Mouse (Mus musculus): Measurements from ENCODE around the gene Otud7a. TPM values are rescaled to one million over a fixed set of nuclear protein-coding genes. Genes with fewer than 3 reads are reported as not detected.

The Otud7a gene
- polyA plus RNA-seq, 1 experiment: not detected

GRCm38 (mm10) chr7:63516141-63516895 is 71.8 kb downstream of the Otud7a start:
- no peak overlapping the region for H3K27ac ChIP-seq (replicated peaks; ENCODE audit: low read depth, low read length)
- H3K4me3 ChIP-seq (ENCODE audit: insufficient read depth, low read depth, low read length): no peak overlapping the region
- no peaks in the 10 kb centered on the region for H3K4me1 ChIP-seq (ENCODE audit: control insufficient read depth, insufficient read depth, insufficient read length, low read length)

DNA sequence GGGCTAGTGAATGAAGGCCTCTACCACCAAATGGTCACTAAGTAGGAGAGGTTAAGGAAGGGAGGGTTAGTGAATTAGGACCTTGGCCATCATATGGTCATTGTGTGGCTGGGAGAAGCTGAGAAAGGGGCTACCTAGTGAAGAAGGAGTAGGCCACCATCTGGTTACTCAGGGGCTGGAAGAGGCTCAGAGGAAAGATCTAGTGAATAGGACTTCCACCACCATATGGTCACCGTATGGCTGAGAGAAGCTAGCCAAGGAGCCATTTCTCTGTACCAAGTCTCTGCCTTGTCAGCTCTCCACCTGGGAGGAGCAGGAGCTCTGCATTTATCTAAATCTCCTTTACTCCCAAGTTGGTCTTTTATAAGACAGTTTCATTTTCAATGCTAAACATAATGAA is 75.7 kb downstream of the Otud7a start:
- no peaks in the 10 kb centered on the region for H3K4me1 ChIP-seq (ENCODE audit: control insufficient read depth, insufficient read depth, insufficient read length, low read length)
- H3K4me3 ChIP-seq (ENCODE audit: insufficient read depth, low read depth, low read length): no peak overlapping the region
- no peak overlapping the region for H3K27ac ChIP-seq (replicated peaks; ENCODE audit: low read depth, low read length)

DNA sequence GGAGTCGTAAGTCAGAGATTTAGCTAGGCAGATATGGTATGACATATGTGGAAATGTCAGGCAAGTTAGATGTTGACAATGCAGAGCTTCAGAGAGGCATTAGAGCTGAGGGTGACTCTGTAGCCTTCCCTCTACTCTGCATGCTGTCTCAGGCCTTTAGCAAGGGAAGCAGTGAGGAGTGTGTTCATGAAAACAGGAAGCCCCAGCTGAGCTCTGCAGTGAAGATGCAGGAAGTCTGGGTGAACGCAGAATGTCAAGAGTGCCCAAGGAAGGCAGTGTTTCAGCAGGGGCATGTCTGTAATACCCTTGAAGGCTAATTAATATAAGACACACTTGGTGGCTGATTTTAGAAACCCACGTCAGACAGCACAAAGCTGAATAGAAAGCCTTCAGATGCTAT is 77.9 kb downstream of the Otud7a start:
- H3K4me1 ChIP-seq (ENCODE audit: control insufficient read depth, insufficient read depth, insufficient read length, low read length): no peaks in the 10 kb centered on the region
- H3K27ac ChIP-seq (replicated peaks; ENCODE audit: low read depth, low read length): no peak overlapping the region
- H3K4me3 ChIP-seq (ENCODE audit: insufficient read depth, low read depth, low read length): no peak overlapping the region

DNA sequence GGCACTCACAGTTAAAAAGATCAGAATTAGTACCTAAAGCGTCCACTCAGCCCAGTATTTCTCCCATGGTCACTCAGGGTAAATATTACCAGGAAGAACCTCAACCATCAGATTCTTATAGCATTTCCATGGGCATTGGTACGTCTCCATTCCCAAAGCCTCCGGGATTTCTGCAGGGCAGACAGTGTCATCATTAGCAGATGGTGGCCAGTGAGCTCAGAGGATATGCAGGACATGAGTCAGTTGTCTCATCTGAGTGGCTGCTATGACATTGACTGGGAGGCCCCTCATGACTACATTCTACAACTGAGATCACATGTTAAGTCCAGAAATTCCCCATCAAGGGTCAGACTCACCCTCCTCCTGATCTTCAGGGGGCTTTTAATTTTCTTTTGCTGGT is 78.5 kb downstream of the Otud7a start:
- no peaks in the 10 kb centered on the region for H3K4me1 ChIP-seq (ENCODE audit: control insufficient read depth, insufficient read depth, insufficient read length, low read length)
- no peak overlapping the region for H3K4me3 ChIP-seq (ENCODE audit: insufficient read depth, low read depth, low read length)
- H3K27ac ChIP-seq (replicated peaks; ENCODE audit: low read depth, low read length): no peak overlapping the region

- H3K27ac ChIP-seq (replicated peaks; ENCODE audit: low read depth, low read length): no peak overlapping the region
- H3K4me1 ChIP-seq (ENCODE audit: control insufficient read depth, insufficient read depth, insufficient read length, low read length): no peaks in the 10 kb centered on the region
- H3K4me3 ChIP-seq (ENCODE audit: insufficient read depth, low read depth, low read length): no peak overlapping the region
These were observed 95.7 kb downstream of the Otud7a start for GRCm38 (mm10) chr7:63540293-63540692.

- H3K4me3 ChIP-seq (ENCODE audit: insufficient read depth, low read depth, low read length): no peak overlapping the region
- no peak overlapping the region for H3K27ac ChIP-seq (replicated peaks; ENCODE audit: low read depth, low read length)
- H3K4me1 ChIP-seq (ENCODE audit: control insufficient read depth, insufficient read depth, insufficient read length, low read length): no peaks in the 10 kb centered on the region
These were observed 109.9 kb downstream of the Otud7a start for GRCm38 (mm10) chr7:63554457-63554856.

- Histone ChIP-seq H3K4me3 (ENCODE audit: insufficient read depth, low read depth, low read length) (no peak overlapping the region), H3K27ac (replicated peaks; ENCODE audit: low read depth, low read length) (no peak overlapping the region), H3K4me1 (ENCODE audit: control insufficient read depth, insufficient read depth, insufficient read length, low read length) (no peaks in the 10 kb centered on the region)
These were observed 111.8 kb downstream of the Otud7a start for GRCm38 (mm10) chr7:63556324-63556723.

DNA sequence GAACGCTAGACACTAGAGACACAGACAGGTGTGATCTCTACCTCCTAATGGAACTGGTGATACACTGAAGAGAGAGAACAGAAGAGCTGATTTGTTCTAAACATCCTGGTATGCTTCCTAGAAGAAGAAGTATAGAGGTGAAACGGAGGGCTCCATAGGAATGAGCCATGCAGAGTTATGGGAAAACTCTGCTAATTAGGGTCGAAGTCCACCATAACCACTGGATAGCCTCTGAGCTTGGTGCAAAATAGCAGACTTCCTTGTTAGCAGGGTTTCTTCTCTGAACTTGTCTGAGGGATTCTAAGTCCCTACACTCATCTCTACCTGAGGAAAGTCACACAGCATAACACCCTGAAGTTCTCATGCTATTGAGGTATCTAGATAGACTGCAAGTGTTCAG is 114.4 kb downstream of the Otud7a start:
- H3K4me1 ChIP-seq (ENCODE audit: control insufficient read depth, insufficient read depth, insufficient read length, low read length): no peaks in the 10 kb centered on the region
- H3K4me3 ChIP-seq (ENCODE audit: insufficient read depth, low read depth, low read length): no peak overlapping the region
- no peak overlapping the region for H3K27ac ChIP-seq (replicated peaks; ENCODE audit: low read depth, low read length)

DNA sequence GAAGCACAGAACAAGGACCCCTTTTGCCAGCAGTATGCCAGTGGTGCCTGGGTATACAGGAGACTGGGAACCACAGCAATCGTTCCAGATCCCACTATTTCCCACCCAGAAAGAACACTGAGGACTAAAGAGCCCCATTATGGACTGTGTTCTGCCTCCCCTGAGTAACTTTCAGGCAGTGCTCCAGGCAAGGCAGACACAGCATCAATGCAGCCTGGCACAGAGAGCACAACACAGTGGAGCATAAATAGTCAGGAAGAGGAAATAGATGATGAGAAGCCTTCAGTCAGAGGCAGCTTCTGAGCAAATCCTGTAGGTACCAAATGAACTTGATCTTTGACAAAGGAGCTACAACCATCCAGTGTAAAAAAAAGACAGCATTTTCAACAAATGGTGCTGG is 115.1 kb downstream of the Otud7a start:
- Histone ChIP-seq H3K27ac (replicated peaks; ENCODE audit: low read depth, low read length) (no peak overlapping the region), H3K4me3 (ENCODE audit: insufficient read depth, low read depth, low read length) (no peak overlapping the region), H3K4me1 (ENCODE audit: control insufficient read depth, insufficient read depth, insufficient read length, low read length) (no peaks in the 10 kb centered on the region)

DNA sequence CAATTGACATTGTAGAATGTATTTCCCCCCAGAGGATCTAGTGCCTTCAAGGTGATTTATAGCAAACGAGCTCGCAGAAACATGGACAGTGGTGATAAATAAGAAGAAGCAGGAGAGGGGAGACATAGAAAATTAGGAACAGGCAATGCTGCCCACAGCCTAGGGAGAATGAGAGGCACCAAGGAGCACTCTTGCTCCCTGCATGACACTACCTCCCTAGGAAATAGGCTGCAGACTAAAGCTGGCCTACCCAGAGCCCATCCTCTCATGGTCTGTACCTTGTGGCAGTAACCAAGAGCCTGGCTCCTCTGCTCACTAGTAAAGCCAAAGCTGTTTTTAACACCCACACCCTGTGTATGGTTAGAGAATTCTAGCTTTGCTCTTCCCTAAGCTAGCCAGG is 138.8 kb downstream of the Otud7a start:
- no peaks in the 10 kb centered on the region for H3K4me1 ChIP-seq (ENCODE audit: control insufficient read depth, insufficient read depth, insufficient read length, low read length)
- H3K4me3 ChIP-seq (ENCODE audit: insufficient read depth, low read depth, low read length): no peak overlapping the region

DNA sequence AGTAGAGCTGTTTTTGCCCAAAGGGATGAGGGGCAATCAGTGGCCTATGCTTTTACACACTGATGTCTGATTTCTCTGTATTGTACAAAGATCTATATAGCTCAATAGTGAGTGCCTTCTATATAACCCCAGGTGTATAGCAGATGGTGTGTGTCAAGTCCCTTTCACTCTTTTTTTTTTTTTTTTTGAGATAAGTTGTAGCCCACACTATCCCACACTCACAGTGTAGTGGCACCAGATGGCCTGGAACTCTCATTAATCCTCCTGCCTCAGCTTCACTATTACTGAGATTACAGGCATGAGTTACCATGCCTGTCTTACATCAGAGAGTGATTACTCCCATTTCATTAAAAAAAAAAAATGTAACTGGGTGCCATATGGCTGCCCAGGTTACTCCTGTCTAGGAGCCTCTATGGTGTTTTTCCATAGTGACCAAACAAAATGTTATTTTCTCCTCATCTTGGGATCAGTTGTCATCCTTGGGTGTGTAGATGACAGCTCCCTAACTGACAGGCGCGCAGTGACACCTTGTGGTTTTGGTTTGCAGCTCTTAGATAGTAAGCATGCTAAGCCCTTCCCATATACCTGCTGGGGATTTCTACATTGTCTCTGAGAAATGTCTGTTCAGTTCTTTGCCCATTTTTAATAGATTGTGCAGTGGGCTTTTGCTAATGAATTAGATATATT is 141.8 kb downstream of the Otud7a start:
- H3K4me1 ChIP-seq (ENCODE audit: control insufficient read depth, insufficient read depth, insufficient read length, low read length): no peaks in the 10 kb centered on the region
- no peak overlapping the region for H3K4me3 ChIP-seq (ENCODE audit: insufficient read depth, low read depth, low read length)
- no peak overlapping the region for H3K27ac ChIP-seq (replicated peaks; ENCODE audit: low read depth, low read length)

More for the DNA sequence above, 138.8 kb downstream of the Otud7a start:
- H3K27ac ChIP-seq (replicated peaks; ENCODE audit: low read depth, low read length): no peak overlapping the region

DNA sequence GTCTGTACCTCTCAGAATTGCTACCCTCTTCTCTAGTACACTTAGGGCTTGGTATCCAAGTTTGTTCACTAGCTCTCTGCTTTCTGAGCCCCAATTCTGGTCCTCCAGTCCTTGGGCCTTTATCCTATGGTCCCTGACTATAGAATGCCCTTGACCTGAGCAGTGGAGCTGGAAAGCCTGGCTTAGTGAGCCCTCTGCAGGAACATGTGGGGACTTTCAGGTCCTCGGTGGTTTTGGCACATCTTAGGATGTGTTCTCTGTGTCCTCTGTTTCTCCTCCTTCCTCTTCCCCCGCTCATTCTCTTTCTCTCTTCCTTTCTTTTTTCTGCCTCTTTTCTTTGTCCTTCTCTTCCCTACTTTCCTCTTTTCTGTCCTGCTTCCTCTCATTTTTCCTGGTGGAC is 145.8 kb downstream of the Otud7a start:
- no peaks in the 10 kb centered on the region for H3K4me1 ChIP-seq (ENCODE audit: control insufficient read depth, insufficient read depth, insufficient read length, low read length)
- H3K27ac ChIP-seq (replicated peaks; ENCODE audit: low read depth, low read length): no peak overlapping the region
- no peak overlapping the region for H3K4me3 ChIP-seq (ENCODE audit: insufficient read depth, low read depth, low read length)

- Histone ChIP-seq H3K27ac (replicated peaks; ENCODE audit: low read depth, low read length) (no peak overlapping the region), H3K4me3 (ENCODE audit: insufficient read depth, low read depth, low read length) (no peak overlapping the region), H3K4me1 (ENCODE audit: control insufficient read depth, insufficient read depth, insufficient read length, low read length) (no peaks in the 10 kb centered on the region)
These were observed 146.8 kb downstream of the Otud7a start for GRCm38 (mm10) chr7:63591322-63591721.

- Histone ChIP-seq H3K4me3 (ENCODE audit: insufficient read depth, low read depth, low read length) (no peak overlapping the region), H3K27ac (replicated peaks; ENCODE audit: low read depth, low read length) (no peak overlapping the region), H3K4me1 (ENCODE audit: control insufficient read depth, insufficient read depth, insufficient read length, low read length) (no peaks in the 10 kb centered on the region)
These were observed 147.5 kb downstream of the Otud7a start for GRCm38 (mm10) chr7:63592061-63592460.

- Histone ChIP-seq H3K4me1 (ENCODE audit: control insufficient read depth, insufficient read depth, insufficient read length, low read length) (no peaks in the 10 kb centered on the region), H3K27ac (replicated peaks; ENCODE audit: low read depth, low read length) (no peak overlapping the region), H3K4me3 (ENCODE audit: insufficient read depth, low read depth, low read length) (no peak overlapping the region)
These were observed 160.3 kb downstream of the Otud7a start for GRCm38 (mm10) chr7:63604827-63605226.

GRCm38 (mm10) chr7:63617018-63617417 is 172.5 kb downstream of the Otud7a start:
- H3K4me3 ChIP-seq (ENCODE audit: insufficient read depth, low read depth, low read length): no peak overlapping the region
- H3K27ac ChIP-seq (replicated peaks; ENCODE audit: low read depth, low read length): no peak overlapping the region
- no peaks in the 10 kb centered on the region for H3K4me1 ChIP-seq (ENCODE audit: control insufficient read depth, insufficient read depth, insufficient read length, low read length)
